Mouse (Mus musculus) small intestine, adult 2 months (tissue): ENCODE data around the gene Ero1l.

Experiments used
- CTCF ChIP-seq: fragments of 200-500 bp; IDR thresholded peaks from 2 replicates; pipeline ENCODE4 v1.5.1; 2012; ENCODE audit warnings: low read depth, mild to moderate bottlenecking, control low read depth, inconsistent platforms, low read length, moderate library complexity, mixed read lengths; ENCODE audit not compliant: insufficient replicate concordance, insufficient read length; ENCODE audit errors: extremely low read depth
- POLR2A ChIP-seq: fragments of 200-500 bp; IDR thresholded peaks from 2 replicates; pipeline ENCODE4 v1.6.1; 2012; ENCODE audit warnings: low read depth, mild to moderate bottlenecking, control low read depth, inconsistent platforms, low read length, moderate library complexity

GRCm38 (mm10) chr14:45317921-45318411 lies 605 bp downstream of the Ero1l start:
- TF ChIP-seq POLR2A: no peak
- TF ChIP-seq CTCF: no peak
